Mouse (Mus musculus): Measurements from ENCODE around the gene Cdr2. TPM values are rescaled to one million over a fixed set of nuclear protein-coding genes. Genes with fewer than 3 reads are reported as not detected.

Gene Cdr2
- 10 to 100 TPM; 22.6 to 22.9 TPM for total RNA-seq (2023)

GRCm38 (mm10) chr7:120982200-120982841 is at the start of gene Cdr2, which contains the start of gene Mfsd13b:
Cdr2 (minus strand) TSS chr7:120982312.
Mfsd13b (plus strand) TSS chr7:120982509.

DNA sequence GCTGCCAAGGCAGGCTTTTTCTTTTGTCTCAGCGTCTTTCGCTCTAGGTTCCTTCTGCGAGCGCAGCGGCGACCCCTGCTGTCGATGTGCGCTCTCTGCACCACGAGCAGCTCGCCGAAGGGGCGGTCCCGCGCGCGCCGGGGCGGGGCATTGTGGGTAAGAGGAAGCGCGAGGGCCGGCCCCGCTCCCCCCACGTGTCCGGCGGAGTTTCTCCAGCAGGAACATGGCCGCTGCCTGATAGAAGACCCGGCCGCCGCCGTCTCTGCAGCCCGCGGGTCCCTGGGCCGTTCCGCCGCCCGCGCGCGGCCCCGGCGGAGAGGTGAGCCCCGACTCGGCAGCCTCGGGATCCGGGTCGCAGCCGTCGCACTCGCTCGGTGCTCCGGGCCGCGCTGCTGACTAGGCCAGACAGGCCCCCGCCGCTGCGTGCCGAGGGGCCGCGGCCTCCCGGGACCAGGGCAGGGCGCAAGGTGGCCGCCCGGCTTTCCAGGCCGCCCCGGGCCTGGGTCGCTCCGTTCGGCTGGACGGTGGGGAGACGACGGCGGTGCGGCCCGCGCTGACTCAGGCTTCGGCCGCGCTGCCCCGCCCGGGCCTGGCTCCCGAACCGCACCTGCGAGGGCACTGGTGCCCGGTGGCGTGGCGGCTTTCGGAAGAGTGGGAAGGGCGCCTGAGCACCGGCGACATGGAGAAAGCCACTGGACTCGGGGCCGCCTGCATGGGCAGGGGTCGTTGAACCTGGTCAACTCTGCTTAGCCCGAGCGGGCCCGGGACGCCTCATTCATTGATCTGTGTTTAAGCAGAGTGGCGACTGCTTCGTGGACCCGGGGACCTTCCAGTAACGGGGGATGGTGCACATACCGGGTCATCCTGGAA is 64.3 kb downstream of the Cdr2 start, which contains the start of gene Polr3e:
TSS of gene Polr3e (plus strand) at position 153 of the 870 bp plus-strand sequence.

Other genes with a start within 250 kb of the Cdr2 start
- under 1 TPM; 0.15 to 0.47 TPM for gene Vwa3a, start 243.0 kb downstream of the Cdr2 start, total RNA-seq (2023)
- not detected for gene Gm5737, start 169.9 kb downstream of the Cdr2 start, total RNA-seq (2023)
- 10 to 100 TPM; 13.4 to 13.5 TPM for gene Eef2k, start 139.5 kb downstream of the Cdr2 start, total RNA-seq (2023)
- gene Polr3e, start 64.6 kb downstream of the Cdr2 start, total RNA-seq (2023) = 10 to 100 TPM; 38.0 to 40.5 TPM
- gene Mfsd13b, start 197 bp upstream of the Cdr2 start, total RNA-seq (2023) = 1 to 10 TPM in 1 of 2 experiments, not detected in 1; 2.1 TPM
- gene Mettl9, start 52.1 kb upstream of the Cdr2 start, total RNA-seq (2023) = 100 to 1,000 TPM; 121 to 132 TPM
- gene Igsf6, start 92.3 kb upstream of the Cdr2 start, total RNA-seq (2023) = 1 to 10 TPM in 1 of 2 experiments, under 1 TPM in 1; 0.27 to 1.1 TPM
- 1 to 10 TPM; 5.4 to 7.2 TPM for gene Otoa, start 99.3 kb upstream of the Cdr2 start, total RNA-seq (2023)